Mouse (Mus musculus) gastrocnemius, adult 2 months (tissue): Measurements from ENCODE around the gene L3mbtl1. TPM values are rescaled to one million over a fixed set of nuclear protein-coding genes. Genes with fewer than 3 reads are reported as not detected.
"Not testable (repeated sequence)": the region's sequence is repeated elsewhere in the genome, so short reads cannot be mapped to it uniquely, and the experiment has no call there.

Experiments
- DNase-seq: peaks from one replicate; pipeline ENCODE4 v3.0.0; 2022
- H3K27ac ChIP-seq: fragments of 200-600 bp; 2 replicates; pipeline ENCODE4 v1.8.1; 2022; ENCODE audit warnings: mild to moderate bottlenecking
- H3K4me3 ChIP-seq: fragments of 200-600 bp; 2 replicates; pipeline ENCODE4 v1.8.1; 2022; ENCODE audit warnings: mild to moderate bottlenecking, moderate library complexity
- CTCF ChIP-seq: fragments of 200-600 bp; IDR thresholded peaks from 2 replicates; pipeline ENCODE4 v1.8.1; 2022; ENCODE audit warnings: antibody characterized with exemption, mild to moderate bottlenecking, moderate library complexity
- intact Hi-C: fragments of 180-260 bp; cut with DNase I; formaldehyde crosslinking; loops from one replicate; pipeline ENCODE4 v1.15.1; 2025
- long read RNA-seq, 2 experiments: library from polyadenylated mRNA; stranded (forward); transcript quantifications; one replicate each; pipeline ENCODE4 v2.0.0; 2021
- total RNA-seq, 2 experiments: library from RNA; stranded (reverse); gene quantifications; 2 replicates each; pipeline ENCODE4 v1.2.3; 2021

The L3mbtl1 gene
- not detected for total RNA-seq
- long read RNA-seq, experiment 1, result 0 reads
- long read RNA-seq, experiment 2, result 0 reads

GRCm38 (mm10) chr2:162943148-162943846 lies at the start of gene L3mbtl1:
Gene L3mbtl1, plus strand, starts transcription at chr2:162943472.
- intact Hi-C loops, result no loop called here
- Histone ChIP-seq H3K4me3 (peak within 1 kb of the TSS; percentile 73), H3K27ac (no peak within 1 kb of the TSS)
- DNase-seq, result peak; percentile 55
- no peak for TF ChIP-seq CTCF

- DNase-seq, H3K27ac ChIP-seq, intact Hi-C loops, H3K4me3 ChIP-seq: not testable (repeated sequence)
Measured at GRCm38 (mm10) chr2:162899256-162899655, 44.0 kb upstream of the L3mbtl1 start.

- DNase-seq, result no peak
- Histone ChIP-seq H3K4me3 (no peak overlapping the region), H3K27ac (no peak overlapping the region)
- intact Hi-C loops, result no loop called here
- TF ChIP-seq CTCF, result no peak
Measured at GRCm38 (mm10) chr2:162899880-162900589, 43.2 kb upstream of the L3mbtl1 start.

DNA sequence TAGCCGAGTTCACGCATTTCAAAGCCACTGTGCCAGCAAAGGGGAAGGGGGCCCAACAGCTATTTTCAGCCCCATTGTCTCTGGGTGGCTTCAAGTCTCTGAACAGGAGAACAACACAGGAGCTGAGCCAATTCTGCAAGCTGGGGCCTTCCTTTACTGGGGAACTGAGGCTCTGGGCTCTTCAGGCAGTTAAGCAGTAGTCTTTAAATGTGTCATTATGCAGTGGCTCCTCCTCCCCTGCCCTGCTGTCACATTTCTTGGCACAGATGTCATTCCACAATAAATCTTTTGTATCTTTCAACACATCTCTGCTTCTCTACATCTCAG lies 42.7 kb upstream of the L3mbtl1 start:
- H3K27ac ChIP-seq, result no peak overlapping the region
- TF ChIP-seq CTCF, result no peak
- no peak overlapping the region for H3K4me3 ChIP-seq
- DNase-seq, result no peak
- intact Hi-C loops, result no loop called here

DNA sequence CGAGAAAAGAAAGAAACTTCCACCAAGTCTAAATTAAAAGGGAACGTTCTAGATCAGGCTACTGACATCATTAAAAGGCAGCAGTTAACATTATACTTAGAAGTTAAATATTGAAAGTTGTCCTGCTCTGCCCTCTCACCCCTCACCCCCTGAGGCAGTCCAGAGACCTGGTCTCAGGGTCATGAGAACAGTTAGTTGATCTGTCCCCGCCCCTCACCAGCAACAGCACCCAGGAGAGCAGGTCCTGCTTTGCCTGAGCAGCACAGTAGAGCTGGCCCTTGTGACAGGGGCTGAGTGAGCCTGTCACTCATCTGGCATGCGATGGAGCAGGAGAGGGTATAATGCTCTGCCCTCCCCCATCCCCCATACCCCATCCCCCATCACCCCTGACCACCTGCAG lies 37.4 kb upstream of the L3mbtl1 start:
- Histone ChIP-seq H3K4me3 (no peak overlapping the region), H3K27ac (no peak overlapping the region)
- TF ChIP-seq CTCF, result no peak
- DNase-seq, result no peak
- intact Hi-C loops, result no loop called here

DNA sequence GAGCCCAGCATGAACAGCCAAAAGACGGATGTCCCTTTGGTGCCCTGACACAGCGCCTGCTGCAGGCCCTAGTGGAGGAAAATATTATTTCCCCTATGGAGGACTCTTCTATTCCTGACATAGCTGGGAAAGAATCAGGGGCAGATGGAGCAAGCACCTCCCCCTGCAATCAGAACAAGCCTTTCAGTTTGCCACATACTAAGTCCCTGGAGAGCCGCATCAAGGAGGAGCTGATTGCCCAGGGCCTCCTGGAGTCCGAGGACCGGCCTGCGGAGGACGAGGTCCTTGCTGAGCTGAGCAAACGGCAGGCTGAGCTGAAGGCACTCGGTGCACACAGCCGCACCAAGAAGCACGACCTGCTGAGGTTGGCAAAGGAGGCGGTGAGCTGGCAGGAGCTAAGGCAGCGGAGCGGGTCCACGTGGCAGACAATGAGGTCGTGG lies 35.2 kb upstream of the L3mbtl1 start:
- no peak for DNase-seq
- intact Hi-C loops, result no loop called here
- H3K4me3 ChIP-seq, result no peak overlapping the region

DNA sequence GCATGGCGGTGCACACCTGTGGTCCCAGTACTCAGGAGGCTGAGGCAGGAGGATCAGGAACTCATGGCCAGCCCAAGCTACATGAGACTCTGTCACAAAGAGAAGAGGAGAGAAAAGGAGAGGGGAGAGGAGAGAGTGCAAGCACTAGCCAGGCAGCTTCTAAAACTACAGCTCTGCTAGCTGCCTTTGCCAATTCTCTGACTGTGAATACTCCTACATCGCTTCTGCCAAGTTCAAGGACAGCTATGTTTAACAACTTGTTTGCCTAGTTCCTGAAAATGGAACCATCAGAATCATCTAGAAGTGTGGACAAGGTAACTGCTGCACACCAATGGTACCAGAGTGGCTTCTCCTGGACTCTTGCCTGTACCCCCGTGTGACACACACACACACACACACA lies 29.2 kb upstream of the L3mbtl1 start:
- DNase-seq, result no peak
- TF ChIP-seq CTCF, result no peak
- Histone ChIP-seq H3K4me3 (no peak overlapping the region), H3K27ac (no peak overlapping the region)
- intact Hi-C loops, result no loop called here

More for the DNA sequence above, 35.2 kb upstream of the L3mbtl1 start:
- TF ChIP-seq CTCF, result no peak
- no peak overlapping the region for H3K27ac ChIP-seq

- Histone ChIP-seq H3K4me3 (no peak overlapping the region), H3K27ac (no peak overlapping the region)
- intact Hi-C loops, result no loop called here
- peak; percentile 29; the same call in 1 of the 2 replicates for TF ChIP-seq CTCF
- DNase-seq, result no peak
Measured at GRCm38 (mm10) chr2:162914519-162914918, 28.8 kb upstream of the L3mbtl1 start.

DNA sequence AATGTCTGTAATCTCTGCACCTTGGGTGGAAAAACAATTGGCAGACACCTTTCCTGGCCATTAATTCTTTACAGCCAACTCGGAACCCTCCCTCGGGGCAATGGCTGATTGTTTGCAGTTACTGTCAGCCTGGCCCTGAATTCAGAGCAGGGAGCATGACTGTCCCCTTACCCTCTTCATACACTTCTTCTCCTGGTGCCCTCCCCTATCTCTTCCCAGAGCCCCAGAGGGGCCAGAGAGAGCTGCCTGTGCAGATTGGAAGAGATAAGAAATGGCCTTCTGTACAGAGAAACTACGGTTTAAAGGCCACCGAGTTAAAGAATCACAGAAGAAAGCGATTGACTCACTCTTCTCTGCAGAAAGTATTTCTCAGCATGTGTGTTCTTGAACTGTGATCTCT lies 23.3 kb upstream of the L3mbtl1 start:
- no peak for DNase-seq
- Histone ChIP-seq H3K27ac (no peak overlapping the region), H3K4me3 (no peak overlapping the region)
- no peak for TF ChIP-seq CTCF
- intact Hi-C loops, result loop anchor here (5.0 kb wide), 2 partner anchors 37 to 412 kb away; no protein-coding TSS in a partner anchor

- peak; percentile 48 for DNase-seq
- intact Hi-C loops, result loop anchor here (1.0 to 5.0 kb wide), 3 partner anchors 35 to 410 kb away; no protein-coding TSS in a partner anchor
- peak; percentile 95 for TF ChIP-seq CTCF
- Histone ChIP-seq H3K4me3 (no peak overlapping the region), H3K27ac (no peak overlapping the region)
Measured at GRCm38 (mm10) chr2:162922183-162922582, 21.1 kb upstream of the L3mbtl1 start.

- no peak overlapping the region for H3K27ac ChIP-seq
- H3K4me3 ChIP-seq, result no peak overlapping the region
- intact Hi-C loops, result loop anchor here (1.0 to 5.0 kb wide), 3 partner anchors 34 to 409 kb away; no protein-coding TSS in a partner anchor
- no peak for DNase-seq
- no peak for TF ChIP-seq CTCF
Measured at GRCm38 (mm10) chr2:162922834-162923233, 20.4 kb upstream of the L3mbtl1 start.

GRCm38 (mm10) chr2:162924126-162924525 lies 19.1 kb upstream of the L3mbtl1 start:
- DNase-seq, result no peak
- intact Hi-C loops, result loop anchor here (5.0 kb wide), 2 partner anchors 33 to 408 kb away; no protein-coding TSS in a partner anchor
- no peak for TF ChIP-seq CTCF
- H3K4me3 ChIP-seq, result no peak overlapping the region
- H3K27ac ChIP-seq, result no peak overlapping the region

- no peak for TF ChIP-seq CTCF
- Histone ChIP-seq H3K4me3 (no peak overlapping the region), H3K27ac (no peak overlapping the region)
- intact Hi-C loops, result no loop called here
- DNase-seq, result no peak
Measured at GRCm38 (mm10) chr2:162927918-162928585, 15.2 kb upstream of the L3mbtl1 start.
